Mouse (Mus musculus): ENCODE results near the gene Ier3.

The Ier3 gene

DNA sequence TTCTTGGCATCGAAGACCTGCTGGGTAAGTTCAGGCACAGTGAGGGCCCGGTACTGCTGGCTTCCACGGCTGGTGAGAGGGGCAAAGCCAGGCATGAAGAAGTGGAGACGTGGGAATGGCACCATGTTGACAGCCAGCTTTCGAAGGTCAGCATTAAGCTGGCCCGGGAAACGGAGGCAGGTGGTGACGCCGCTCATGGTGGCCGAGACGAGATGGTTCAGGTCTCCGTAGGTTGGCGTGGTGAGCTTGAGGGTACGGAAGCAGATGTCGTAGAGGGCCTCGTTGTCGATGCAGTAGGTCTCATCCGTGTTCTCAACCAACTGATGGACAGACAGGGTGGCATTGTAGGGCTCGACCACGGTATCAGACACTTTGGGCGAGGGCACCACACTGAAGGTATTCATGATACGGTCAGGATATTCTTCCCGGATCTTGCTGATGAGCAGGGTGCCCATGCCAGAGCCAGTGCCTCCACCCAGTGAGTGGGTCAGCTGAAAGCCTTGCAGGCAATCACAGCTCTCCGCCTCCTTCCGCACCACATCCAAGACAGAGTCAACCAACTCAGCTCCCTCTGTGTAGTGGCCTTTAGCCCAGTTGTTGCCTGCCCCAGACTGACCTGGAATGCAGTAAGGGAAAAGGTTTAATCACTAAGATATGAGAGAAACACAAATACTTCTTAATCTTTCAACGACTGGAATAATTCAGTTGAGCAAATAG lies 14.1 kb downstream of the Ier3 start:
- no peak for DNase-seq (ENCODE audit: low read depth, low spot score)

DNA sequence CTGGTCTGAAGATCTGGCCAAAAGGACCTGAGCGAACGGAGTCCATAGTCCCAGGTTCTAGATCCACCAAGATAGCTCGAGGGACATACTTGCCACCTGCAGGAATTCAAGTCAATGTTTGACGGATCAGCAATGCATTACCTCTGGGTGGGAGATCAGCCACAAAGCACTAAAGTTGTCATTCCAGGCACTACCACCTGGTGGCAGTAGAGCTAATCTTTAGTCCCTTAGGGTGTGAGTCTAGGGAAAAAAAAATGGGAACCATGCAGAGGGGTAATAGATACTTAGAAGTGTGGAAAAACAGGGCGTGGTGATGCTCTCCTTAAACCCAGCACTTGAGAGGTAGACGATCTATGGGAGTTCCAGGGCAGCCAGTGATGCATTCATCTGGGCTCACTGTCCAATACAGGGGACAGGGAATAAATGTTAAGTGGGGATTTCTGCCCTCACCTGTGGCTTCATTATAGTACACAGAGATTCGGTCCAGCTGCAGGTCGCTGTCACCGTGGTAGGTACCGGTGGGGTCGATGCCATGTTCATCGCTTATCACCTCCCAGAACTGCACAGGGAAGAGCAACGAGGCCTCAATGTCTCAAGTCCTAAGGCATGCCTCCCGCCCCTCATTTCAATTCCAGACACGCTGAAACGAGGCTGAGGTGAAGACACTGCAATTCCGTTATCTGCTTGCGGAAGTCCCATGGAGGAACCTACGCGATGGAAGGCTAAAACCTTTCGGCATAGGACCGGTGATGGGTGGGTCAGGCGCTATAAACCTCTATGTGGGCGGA lies 14.9 kb downstream of the Ier3 start:
- DNase-seq (ENCODE audit: low read depth, low spot score), result peak; percentile 90

DNA sequence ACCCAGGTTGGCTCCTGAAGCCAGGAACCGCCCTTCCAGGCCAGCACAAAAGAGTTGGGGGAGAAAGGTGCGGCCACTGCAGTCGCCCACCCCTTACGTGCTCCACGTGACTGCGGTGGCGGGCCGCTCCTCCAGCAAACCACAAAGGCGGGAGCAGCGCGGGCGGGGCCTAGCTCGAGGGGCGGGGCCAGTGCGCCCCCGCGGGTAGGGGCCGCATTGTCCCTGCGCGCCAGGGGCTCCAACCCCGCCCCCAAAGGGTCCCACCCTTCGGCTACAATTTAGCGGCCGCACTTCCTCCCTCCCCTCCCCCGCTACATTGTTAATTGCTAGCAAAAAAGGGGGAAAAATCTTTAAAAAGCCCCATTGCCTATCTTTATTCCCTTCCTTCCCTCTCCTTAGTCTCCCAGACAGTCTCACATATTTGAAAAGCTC lies 15.5 kb downstream of the Ier3 start:
- peak; percentile 82 for DNase-seq (ENCODE audit: low read depth, low spot score)

DNA sequence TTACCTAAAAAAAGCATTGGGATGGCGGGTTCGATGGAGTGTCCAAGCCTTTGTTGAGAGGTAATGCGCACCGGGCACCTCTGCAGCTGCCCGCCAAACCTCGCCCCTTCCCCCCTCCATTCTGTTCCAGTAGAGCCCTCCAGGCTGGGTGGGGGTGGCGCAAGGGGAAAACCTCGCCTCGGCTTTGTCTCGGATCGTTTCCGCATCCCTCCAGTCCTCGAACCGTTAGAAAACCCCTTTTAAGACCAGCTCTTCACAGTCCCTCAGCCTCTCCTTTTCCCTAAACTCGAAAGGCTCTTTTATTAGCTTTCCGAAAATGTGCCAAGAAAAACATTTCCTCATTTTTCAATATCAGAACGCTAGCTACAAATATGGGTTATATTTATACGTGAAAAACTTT lies 16.0 kb downstream of the Ier3 start:
- DNase-seq (ENCODE audit: low read depth, low spot score), result peak; percentile 61

DNA sequence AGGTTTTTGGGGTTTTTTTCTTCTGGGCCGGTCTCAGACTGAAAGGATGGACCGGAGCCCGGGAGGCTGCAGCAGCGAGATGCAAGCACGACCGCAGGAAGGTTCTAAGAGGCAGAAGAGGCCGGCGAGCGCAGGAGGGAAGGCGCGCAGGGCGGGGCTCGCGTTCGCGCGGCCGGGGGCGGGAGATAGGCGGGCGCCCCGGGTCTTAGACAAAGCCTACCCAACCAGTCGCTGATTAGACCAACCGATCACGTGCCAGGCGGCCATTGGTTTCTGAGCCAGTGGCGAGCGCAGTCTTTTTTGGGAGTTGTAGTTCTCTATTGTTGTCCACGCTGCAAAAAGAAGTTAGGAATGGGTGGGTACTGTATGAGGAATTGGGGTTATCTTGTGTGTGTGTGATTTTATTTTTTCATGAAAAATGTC lies 16.6 kb downstream of the Ier3 start, which contains the start of gene Tubb5:
TSS of gene Tubb5 (minus strand) at position 185 of the 423 bp plus-strand sequence.
- peak; percentile 93 for DNase-seq (ENCODE audit: low read depth, low spot score)

DNA sequence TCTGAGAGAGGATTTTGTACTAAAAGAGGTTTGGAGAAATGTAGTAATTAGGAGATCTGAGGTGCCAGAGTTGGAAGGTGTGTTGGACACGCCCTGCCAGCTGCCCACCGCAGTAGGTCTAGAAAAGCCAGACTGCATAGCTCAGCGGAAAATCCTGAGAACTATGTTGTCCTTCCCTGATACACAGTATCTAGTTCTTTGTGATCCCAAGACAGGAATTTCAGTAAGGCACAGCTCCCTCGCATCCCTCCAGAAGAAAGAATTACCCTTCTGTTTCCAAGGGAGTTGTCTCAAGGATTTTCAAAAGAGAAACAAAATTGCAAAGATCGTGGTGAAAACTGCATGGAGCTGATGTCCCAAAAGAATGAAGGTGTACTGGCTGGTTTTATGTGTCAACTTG lies 17.1 kb downstream of the Ier3 start:
- peak; percentile 12 for DNase-seq (ENCODE audit: low read depth, low spot score)

DNA sequence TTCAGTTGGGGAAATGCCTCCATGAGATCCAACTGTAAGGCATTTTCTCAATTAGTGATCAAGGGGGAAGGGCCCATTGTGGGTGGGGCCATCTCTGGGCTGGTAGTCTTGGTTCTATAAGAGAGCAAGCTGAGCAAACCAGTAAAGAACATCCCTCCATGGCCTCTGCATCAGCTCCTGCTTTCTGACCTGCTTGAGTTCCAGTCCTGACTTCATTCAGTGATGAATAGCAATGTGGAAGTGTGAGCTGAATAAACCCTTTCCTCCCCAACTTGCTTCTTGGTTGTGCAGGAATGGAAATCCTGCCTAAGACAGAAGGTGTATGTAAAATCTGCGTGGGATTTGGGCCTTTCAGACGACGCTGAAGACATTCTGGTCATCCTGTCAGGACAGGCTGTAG lies 17.5 kb downstream of the Ier3 start:
- DNase-seq (ENCODE audit: low read depth, low spot score), result peak; percentile 0

DNA sequence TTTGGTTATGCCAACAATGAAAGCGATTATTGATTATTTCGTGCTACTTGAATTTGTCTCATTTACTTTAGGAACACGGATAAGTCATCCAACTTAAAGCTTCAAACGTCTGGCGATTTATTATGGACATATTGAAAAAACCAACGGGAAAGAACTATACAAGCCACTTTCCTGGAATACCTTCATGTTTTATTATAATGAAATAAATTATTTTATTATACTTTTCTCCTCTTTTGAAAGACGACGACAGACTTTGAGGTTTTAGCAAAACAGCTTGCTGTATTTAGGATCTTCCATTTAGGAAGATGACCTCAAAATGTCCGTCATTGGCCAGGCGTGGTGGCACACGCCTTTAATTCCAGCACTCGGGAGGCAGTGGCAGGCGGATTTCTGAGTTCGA lies 19.1 kb downstream of the Ier3 start:
- no peak for DNase-seq (ENCODE audit: low read depth, low spot score)

DNA sequence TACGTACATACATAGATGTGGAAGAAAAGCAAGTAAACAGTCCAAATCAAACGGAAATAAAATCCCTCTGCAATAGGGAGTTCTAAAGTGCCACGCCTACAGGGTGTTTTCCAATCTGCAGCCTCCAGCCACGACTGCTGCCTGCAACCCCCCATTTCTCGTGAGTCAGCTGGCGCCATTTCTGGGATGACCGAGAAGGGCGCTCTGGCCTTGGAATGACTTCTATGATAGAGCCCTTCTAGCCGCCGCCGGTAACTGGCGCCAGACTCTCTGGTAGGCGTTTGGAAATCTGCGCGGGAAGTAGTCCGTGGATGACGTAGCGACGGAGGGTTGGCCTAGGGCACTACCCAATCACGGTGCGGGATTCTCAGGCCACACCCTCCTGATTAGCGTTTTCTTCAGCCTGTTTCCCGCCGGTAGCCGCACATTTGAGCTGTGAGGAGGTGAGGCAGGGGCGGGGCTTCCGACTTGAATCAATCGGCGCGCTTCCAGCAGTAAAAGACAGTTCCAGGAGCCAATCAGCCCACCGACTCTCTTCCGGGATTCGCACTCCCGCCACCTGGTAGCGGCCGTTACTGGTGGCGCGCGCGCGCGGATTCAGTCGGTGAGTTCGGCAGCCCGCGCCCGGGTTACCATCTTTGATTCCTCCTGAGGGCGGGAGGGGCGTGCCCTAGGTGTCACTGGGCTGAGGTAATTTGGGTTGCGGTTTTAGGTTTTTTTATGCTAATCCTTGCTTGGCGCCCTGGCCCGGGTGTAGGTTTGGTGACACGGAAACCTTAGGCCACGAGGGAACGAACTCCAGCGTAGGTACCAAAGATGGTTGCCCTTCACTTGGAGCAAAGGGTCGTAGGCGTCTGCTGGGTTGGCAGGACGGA lies 19.8 kb downstream of the Ier3 start, which contains the start of gene Mdc1:
TSS of gene Mdc1 (plus strand) at position 440 of the 875 bp plus-strand sequence.
- DNase-seq (ENCODE audit: low read depth, low spot score), result peak; percentile 100

DNA sequence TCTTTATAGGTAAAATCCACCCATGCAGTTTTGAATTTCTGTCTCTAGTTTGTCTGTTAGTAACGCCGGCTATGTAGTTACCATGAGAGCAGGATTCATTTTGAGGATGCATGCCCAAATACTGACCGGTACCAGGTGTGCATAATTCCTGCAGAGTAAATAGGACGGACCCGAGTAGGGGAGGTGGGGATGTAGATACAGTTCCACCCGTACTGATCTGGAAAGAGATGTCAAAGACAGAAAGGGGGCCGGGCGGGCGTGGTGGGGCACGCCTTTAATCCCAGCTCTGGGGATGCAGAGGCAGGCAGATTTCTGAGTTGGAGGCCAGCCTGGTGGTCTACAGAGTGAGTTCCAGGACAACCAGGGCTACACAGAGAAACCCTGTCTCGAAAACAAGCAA lies 20.5 kb downstream of the Ier3 start:
- no peak for DNase-seq (ENCODE audit: low read depth, low spot score)

DNA sequence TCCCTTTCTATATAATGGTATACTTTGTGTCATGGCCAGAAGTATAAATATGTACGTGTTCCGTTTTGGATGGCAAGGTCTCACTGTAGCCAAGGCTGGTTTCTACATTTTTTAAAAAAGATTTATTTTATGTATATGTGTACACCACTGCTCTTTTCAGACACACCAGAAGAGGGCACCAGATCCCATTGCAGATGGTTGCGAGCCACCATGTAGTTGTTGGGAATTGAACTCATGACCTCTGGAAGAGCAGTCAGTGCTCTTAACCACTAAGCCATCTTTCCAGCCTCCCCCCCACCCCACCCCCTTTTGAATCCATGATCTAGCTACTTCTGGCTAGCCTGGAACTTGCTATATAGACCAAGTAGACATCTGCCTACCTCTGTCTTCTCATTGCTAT lies 22.0 kb downstream of the Ier3 start:
- DNase-seq (ENCODE audit: low read depth, low spot score), result no peak

DNA sequence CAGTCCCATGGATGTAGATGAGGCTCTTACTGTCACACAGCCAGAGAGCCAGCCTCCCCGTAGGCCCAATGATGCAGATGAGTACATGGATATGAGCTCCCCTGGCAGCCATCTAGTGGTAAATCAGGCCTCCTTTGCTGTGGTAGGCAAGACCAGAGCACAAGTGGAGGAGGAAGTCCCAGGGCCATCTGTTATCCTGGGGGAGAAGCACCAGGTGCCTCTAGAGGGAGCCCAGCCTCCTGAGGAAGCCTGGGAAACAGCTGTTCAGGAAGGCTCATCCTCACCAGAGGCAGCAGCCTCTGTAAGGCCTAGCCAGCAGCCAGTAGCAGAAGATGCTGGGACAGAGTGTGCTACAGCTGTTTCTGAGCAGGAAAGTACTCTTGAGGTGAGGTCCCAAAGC lies 26.6 kb downstream of the Ier3 start:
- DNase-seq (ENCODE audit: low read depth, low spot score), result peak; percentile 1

DNA sequence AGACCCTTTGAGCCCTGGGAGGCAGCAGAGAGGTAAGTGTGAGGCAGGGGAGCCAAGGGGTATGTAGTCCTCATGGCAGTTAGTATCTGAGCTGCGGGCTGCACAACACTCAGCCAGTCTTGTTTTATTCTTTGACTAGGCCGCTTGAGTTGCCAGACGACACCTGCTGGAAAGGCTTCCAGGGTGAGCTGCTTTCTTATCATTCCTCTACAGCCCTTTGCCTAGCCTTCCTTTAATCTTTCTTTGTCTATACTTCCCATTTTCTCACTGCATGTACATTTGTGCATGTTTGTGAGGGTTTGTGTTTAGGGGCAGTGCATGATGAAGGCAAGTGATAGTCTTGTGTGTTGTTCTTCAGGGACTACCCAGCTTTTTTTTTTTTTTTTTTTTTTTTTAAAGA lies 29.5 kb downstream of the Ier3 start:
- no peak for DNase-seq (ENCODE audit: low read depth, low spot score)

DNA sequence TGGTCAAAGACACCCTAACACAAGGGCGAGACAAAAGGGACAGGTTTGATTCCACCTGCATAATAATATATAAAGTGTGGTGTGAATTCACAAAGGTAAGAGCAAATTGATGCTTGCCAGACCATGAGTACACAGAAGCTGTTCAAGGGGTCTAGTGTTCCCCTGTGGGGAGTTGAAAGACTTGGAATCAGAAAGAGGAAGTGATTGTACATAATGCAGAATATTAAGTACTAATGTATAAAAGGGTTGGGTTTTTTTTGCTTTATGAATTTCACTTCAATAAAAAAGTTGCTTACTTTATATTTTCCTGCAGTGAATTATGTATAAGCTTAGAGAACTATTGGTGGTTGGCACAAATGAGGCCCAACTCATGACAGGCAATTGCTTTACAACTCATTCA lies 37.9 kb downstream of the Ier3 start:
- DNase-seq (ENCODE audit: low read depth, low spot score), result no peak

DNA sequence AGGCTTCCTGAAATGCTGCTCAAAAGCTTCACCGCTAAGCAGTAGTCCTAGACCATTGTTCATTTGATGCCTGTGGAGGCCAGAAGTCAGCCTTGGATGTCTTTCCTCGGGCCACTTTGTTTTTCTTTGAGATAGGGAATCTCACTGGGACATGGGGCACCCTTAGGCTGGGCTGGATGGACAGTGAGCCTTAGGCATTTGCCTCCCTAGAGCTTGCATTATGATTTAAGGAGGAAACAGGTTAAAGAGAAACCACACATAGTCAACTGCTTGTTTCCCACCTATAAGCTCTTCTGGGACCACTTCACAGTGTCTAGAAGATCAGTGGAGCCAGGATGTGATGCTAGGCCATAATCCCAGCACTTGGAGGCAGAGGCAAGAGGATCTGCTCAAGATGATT lies 38.4 kb downstream of the Ier3 start:
- DNase-seq (ENCODE audit: low read depth, low spot score), result no peak

DNA sequence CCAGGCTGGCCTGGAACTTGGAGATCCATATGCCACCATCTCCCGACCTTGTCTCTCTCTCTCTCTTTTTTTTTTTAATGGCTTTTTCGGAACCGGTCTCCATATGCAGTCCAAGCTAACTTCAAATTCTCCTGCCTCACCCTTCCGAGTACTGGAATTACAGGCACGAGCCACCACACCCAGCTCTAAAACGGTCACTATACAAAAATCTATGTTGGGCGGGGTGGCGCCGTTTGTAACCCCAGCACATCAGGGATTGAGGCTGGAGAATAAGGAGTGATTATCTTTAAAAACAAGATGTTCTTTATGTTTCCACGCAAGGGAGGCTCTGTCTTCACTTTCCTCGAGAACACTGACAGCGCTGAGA lies 39.3 kb downstream of the Ier3 start:
- no peak for DNase-seq (ENCODE audit: low read depth, low spot score)

DNA sequence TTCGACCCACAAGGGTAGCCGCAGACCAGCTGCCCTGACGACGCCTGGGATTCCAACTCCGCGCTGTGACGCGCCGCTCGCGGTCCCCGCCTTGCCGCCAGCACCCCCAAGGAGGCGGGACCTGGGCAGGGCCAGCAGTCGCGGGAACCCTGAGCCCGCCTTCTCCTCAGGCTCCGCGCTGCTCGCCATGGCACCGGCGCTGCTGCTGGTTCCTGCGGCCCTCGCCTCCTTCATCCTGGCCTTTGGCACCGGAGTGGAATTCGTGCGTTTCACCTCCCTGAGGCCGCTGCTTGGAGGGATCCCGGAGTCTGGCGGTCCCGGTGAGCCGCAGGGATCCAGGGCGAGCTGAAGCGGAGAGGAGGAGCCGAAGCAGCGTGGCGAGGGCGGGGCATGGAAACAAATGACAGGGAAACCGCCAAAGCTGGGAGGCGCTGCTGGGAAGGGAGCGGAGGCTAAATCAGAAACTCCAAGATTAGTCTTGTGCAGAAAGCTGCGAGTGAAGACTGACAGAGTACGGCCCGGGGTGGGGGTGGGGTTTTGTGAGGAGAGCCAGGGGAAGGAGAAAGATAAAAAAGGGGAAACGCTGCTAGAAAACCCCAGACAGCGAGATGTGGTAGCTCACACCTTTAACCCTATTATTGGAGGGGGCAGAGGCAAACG lies 39.8 kb downstream of the Ier3 start, which contains the start of gene Nrm:
TSS of gene Nrm (plus strand) at position 121 of the 660 bp plus-strand sequence.
- peak; percentile 90 for DNase-seq (ENCODE audit: low read depth, low spot score)

DNA sequence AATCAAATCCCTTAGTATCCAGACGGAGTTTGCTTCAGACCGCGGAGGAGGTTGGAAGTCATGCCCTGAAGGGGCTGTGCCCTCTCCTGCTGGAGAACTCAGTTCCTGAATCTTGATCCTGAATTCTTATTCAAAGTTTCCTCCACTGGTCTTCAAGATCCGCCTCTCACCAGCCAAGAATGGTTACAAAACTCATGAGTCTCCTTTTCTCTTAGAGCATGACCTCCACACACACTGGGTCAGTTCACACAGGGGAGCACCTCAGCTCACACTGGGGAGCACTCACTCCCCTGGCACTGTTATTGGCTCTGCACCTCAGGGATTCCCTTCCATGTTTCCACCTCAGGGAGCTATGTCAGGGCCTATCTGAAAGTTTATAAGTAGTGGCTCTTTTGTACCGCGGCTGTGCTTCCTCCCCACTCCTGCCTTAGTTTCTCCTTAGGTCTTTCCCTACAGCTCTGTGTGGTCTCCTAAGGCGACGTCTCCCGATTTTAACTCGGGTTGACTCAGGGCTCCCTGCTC lies 43.4 kb downstream of the Ier3 start:
- DNase-seq (ENCODE audit: low read depth, low spot score), result no peak

DNA sequence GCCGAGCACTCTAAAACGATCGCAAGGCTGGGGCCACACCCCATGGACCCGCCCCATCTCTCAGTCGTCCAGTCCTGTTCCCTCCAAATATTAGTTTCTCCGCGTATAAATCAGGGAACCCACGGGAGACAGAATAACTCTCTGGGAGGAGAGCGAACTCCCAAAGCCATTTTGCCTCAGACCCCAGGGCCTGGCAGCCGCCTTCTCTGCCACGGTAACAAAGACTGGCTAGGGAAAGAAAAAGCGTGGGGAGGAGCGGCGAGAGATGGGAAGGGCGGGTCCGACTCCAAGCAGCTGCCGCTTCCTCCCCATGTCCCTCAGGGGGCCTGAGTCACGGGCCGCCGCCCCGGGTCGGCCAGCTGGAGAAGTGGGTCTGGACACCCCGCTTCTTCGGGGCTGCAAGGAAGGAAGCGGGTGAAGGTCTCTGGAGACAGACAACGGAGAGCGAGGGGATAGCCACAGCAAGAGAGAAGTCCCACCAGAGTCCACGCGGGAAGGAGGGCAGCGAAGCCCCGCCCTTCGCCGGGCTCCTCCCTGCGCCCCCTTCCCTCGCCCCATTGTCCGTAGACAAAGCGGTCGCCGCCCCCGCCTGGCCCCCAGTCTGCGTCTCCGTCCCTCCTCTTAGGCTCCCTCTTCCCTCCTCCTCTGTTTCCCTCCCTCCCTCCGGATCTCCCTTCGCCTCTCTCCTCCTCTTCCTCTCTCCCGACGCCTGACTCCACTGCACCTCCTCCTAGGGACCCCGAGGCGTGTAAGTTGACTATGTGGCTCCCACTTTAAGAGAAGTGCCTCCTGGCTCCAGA lies 44.2 kb downstream of the Ier3 start, which contains the start of gene Ppp1r18:
TSS of gene Ppp1r18 (plus strand) at position 113 of the 800 bp plus-strand sequence.
- DNase-seq (ENCODE audit: low read depth, low spot score), result peak; percentile 51

DNA sequence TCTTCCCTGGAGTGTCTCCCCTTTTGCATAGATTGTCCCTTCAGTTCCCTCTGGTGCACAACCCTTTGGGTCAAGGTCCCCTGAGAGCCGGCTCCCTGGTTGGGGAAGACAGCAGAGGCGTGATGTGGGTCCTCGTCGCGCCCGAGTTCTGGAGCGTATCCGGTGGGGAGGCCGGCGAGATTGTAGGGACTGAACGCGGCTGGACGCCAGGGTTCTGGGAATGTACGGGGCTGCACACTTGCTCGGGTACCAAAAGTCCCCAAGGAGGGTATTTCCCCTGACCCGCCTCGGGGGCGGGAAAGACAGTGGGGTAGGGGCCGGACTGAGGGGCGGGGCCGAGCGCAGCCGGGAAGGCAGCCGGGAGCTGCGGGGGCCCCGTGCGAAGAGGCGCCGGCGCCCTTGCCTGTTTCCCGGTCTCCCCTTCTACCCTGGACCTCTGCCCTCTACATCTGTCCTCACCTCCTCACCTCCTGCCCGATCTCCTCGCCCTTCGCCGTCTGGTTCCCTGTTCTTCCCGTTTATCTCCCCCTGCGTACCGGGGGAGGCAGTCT lies 44.9 kb downstream of the Ier3 start:
- peak; percentile 70 for DNase-seq (ENCODE audit: low read depth, low spot score)

Data from CD4-positive, CD25-positive, alpha-beta regulatory T cell, adult 2 months (primary cell).